Mouse (Mus musculus) ES-Bruce4 (cell line): ENCODE measurements around the gene Ptdss2.

Experiments used
- CTCF ChIP-seq: IDR thresholded peaks from one replicate; pipeline ENCODE4 v1.8.1; 2011; ENCODE audit warnings: low read depth, low read length
- EP300 ChIP-seq: IDR thresholded peaks from 2 replicates; pipeline ENCODE4 v1.6.1; 2011; ENCODE audit warnings: low read depth, low read length; ENCODE audit not compliant: insufficient read depth

DNA sequence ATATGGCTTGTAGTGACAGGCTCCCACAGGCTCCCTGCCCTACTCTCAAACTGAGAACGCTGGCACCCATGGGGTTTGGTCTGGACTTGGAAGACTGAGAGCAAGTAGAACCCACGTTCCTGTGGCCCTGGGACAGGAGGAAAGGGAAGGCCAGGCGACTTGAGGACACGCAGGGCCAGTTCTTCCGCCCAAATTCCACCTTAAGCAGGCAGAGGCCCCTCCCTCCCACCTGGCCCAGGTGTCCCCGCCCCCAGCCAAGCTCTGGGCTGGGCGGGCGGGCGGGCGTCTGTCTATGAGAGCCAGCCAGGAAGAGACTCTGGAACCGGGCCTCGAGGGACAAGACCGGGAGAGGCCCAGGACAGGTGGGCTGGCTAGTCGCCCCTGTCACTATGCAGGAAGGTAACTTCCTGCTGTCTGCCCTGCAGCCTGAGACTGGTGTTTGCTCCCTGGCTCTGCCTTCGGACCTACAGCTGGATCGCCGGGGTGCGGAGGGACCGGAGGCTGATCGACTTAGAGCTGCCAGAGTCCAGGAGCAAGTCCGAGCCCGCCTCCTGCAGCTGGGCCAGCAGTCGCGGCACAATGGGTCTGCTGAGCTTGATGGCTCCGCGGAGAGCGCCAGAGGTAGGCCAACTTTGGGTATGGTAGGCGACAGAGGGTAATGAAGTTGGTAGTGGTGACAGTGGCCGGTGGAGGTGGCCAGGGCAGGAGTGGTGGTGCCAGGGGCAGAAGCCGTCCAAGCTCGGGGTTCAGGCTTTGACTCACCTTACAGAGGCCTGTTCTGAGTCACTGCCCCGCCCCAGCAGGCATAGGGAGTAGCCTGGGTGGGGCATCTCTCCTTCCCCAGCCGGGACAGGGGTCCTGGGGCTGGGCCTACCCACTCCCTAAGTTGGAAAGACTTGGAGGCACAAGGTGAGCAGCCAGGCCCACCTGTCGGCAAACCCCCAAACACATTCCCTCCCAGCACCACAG is 42.4 kb upstream of the Ptdss2 start:
- TF ChIP-seq EP300 (no peak), CTCF (no peak)
